Mouse (Mus musculus) layer of hippocampus, postnatal 14 days (tissue): ENCODE data around the gene Kbtbd6. TPM values are rescaled to one million over a fixed set of nuclear protein-coding genes. Genes with fewer than 3 reads are reported as not detected.

Source experiments
- DNase-seq, 2 experiments: peaks; one replicate each; pipeline ENCODE4 v3.0.0; 2021 to 2022; ENCODE audit warnings: low spot score in 2 of 2, mixed read lengths in 1 of 2
- total RNA-seq, 2 experiments: library from RNA; stranded (reverse); gene quantifications; 2 replicates each; pipeline ENCODE4 v1.2.3; 2021

Gene Kbtbd6
- total RNA-seq, 2 experiments from 2014 or later: 0.86 to 1.5 TPM

DNA sequence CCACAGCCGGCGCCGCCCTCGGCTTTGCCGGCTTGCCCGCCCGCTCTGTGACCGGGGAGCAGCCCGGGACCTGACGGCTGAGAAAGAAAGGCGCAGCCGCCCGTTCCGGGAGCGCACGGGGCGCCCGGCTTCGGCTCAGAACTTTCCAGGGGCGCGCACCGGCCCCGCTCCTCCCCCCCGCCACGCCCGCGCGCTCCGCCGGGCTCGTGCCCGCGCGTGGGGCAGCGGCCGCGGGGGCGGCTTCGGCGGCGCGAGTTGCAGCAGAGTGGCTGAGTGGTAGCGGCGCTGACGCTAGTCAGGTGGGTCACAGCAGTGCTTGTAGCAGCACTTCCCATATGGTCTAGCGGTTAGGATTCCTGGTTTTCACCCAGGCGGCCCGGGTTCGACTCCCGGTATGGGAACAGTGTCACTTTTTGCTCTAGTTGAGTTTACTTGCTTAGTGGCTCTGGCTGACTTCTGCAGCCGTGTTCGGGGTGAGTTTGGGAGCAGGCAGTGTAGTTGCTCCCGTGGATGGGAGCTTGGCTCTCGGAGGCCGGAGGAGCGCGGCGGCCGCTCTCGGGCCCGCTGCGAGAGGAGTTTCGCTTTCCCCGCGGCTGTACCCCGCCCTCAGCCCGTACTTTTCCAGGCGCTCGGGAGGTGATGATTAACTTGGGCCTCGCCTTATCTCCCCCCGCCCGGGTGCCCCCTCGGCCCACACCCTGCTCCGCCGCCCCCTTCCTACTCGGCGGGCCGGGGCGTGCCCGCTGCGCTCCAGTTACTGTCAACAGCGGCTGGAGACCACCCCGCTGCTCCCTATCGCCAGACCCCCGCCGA is 29.9 kb downstream of the Kbtbd6 start, which contains the start of gene Wbp4:
Wbp4 (minus strand) TSS at position 182 of the 813 bp plus-strand sequence.
- DNase-seq: peak; percentile 97

DNA sequence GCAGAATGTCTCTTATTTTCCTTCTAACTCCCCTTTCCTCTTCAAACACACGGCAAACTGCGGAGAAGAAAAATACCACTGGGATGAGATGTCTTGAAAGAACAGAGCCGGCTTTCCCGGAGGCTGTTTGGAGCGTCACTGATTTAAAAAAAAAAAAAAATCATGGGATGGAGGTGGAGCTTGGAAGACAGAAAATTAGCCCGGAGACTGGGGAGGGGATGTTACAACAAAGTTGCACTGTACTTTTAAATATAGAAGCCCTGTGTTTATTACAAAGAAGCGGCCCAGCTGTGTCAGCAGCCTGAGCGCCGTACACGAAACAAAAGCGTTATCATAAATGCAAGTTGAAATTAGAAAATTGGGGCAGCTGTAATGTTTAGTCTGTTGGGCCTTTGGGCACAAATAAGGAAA is 30.6 kb downstream of the Kbtbd6 start:
- peak; percentile 28 to 55 for DNase-seq

DNA sequence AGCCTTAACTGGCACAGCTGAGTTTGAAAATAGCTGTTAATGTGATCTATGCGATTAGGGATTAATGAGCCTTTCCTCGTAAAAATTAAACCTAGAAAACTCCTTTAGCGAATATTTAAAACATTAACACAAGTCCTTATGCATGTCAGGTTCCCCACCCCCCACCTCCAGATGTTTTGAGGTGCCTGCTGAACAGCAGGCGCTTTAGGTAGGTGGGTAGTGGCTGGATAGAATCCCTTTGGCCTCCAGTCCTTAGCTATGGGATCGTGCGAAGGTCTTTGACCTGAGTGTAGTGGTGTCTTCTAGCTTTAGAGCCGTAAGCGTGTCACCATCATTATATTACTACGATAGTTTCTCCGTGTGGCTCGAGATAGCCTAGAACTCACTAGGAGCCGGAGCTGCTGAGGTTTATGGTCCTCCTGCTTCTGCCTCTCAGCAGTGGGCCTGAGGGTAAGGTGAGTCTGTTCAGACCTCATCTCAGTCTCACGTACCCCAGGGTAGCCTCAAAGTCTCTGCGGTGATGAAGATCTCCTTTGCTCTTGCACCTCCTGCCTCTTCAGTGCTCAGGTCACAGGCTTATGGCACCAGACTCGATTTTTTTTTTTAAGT is 31.2 kb downstream of the Kbtbd6 start:
- no peak for DNase-seq

- no peak for DNase-seq
Observed at GRCm38 (mm10) chr14:79483611-79484120, 32.0 kb downstream of the Kbtbd6 start.

GRCm38 (mm10) chr14:79486617-79486992 is 35.0 kb downstream of the Kbtbd6 start:
- no peak for DNase-seq

- peak; percentile 16 to 31 for DNase-seq
Observed at GRCm38 (mm10) chr14:79486993-79487731, 35.5 kb downstream of the Kbtbd6 start.

- no peak for DNase-seq
Observed at GRCm38 (mm10) chr14:79488531-79488930, 36.9 kb downstream of the Kbtbd6 start.

- DNase-seq: no peak
Observed at GRCm38 (mm10) chr14:79489150-79489549, 37.5 kb downstream of the Kbtbd6 start.

GRCm38 (mm10) chr14:79490246-79490645 is 38.6 kb downstream of the Kbtbd6 start:
- no peak for DNase-seq

GRCm38 (mm10) chr14:79494349-79494748 is 42.7 kb downstream of the Kbtbd6 start:
- DNase-seq: no peak

GRCm38 (mm10) chr14:79499326-79499725 is 47.7 kb downstream of the Kbtbd6 start:
- no peak for DNase-seq

DNA sequence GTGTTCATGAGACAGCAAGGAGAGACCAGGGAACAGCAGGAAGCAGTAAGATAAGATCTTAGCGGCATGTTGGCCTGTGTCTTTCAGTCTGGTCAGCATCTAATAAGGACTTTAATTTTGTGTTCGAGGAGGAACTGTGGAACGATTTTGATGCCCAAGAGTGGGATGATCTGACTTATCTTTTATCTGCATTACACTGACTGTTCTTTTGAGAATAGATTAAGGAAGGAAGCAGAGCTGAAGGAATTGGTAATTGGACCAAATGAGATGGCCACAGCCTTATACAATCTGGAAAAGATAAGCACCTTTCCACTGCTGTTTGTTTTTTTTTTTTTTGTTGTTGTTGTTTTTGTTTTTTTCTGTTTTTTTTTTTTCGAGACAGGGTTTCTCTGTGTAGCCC is 49.1 kb downstream of the Kbtbd6 start:
- no peak for DNase-seq

- no peak for DNase-seq
Observed at GRCm38 (mm10) chr14:79503371-79504075, 51.9 kb downstream of the Kbtbd6 start.

Other genes starting within 250 kb of the Kbtbd6 start
- gene Zfp957, start 204.5 kb upstream of the Kbtbd6 start, total RNA-seq: not detected
- 10 to 100 TPM; 38.5 to 49.0 TPM for gene Rgcc, start 150.2 kb upstream of the Kbtbd6 start, total RNA-seq
- 10 to 100 TPM; 10.1 to 11.9 TPM for gene Naa16, start 61.1 kb upstream of the Kbtbd6 start, total RNA-seq
- gene Mtrf1, start 54.1 kb upstream of the Kbtbd6 start, total RNA-seq: 1 to 10 TPM; 4.8 to 5.7 TPM
- gene Kbtbd7, start 25.3 kb upstream of the Kbtbd6 start, total RNA-seq: 10 to 100 TPM; 38.0 to 40.3 TPM
- 1 to 10 TPM; 6.0 to 6.3 TPM for gene Elf1, start 29.4 kb downstream of the Kbtbd6 start, total RNA-seq
- gene Wbp4, start 29.7 kb downstream of the Kbtbd6 start, total RNA-seq: 10 to 100 TPM; 44.0 to 47.7 TPM
- 10 to 100 TPM; 87.2 to 89.7 TPM for gene Sugt1, start 135.9 kb downstream of the Kbtbd6 start, total RNA-seq
- gene Cnmd, start 210.3 kb downstream of the Kbtbd6 start, total RNA-seq: 1 to 10 TPM; 1.8 to 2.6 TPM